Comparison of ENCODE assay signal across 13 mouse cellular contexts in genomic region chr12:116540608-116541007, GRCm38 (mm10). TPM values are rescaled to one million over a fixed set of nuclear protein-coding genes. Genes with fewer than 3 reads are reported as not detected.
DNase-seq lines count a peak whose midpoint lies in the region; ATAC-seq and TF ChIP-seq lines count a peak whose summit lies in the region.
"Had no signal": no experiment of that assay in that cellular context is flagged by ENCODE, and none has a peak within 500 bp of the region (broad histone marks: within the 10 kb centered on the region; RNA-seq: fewer than 3 reads in every experiment).

No protein-coding gene starts in this region.

- WGBS in kidney, embryonic 15.5 days = 76% methylated on average over 1 of the region's 1 CpGs

- H3K4me3 ChIP-seq in kidney, embryonic 15.5 days (replicated peaks) = no peak overlapping the region
- H3K4me3 ChIP-seq in layer of hippocampus, adult 2 months = no peak overlapping the region
- H3K4me3 ChIP-seq: forebrain, embryonic 10.5 days; liver, embryonic 13.5 days; neural tube, embryonic 13.5 days; stomach, embryonic 15.5 days had no signal

- no peak for ATAC-seq in kidney, embryonic 15.5 days (replicated peaks; ENCODE audit: low FRiP score)
- no peak for ATAC-seq in monocyte, adult 5-6 weeks (replicated peaks; ENCODE audit: insufficient number of reproducible peaks, low FRiP score, low TSS enrichment, poor library complexity, severe bottlenecking)
- ATAC-seq in frontal cortex, adult (ENCODE audit: low TSS enrichment) = no peak

- H3K4me2 ChIP-seq in kidney, embryonic 15.5 days = no peak overlapping the region
- H3K4me2 ChIP-seq: liver, embryonic 13.5 days; neural tube, embryonic 13.5 days; stomach, embryonic 15.5 days had no signal

- no peaks in the 10 kb centered on the region for H3K27me3 ChIP-seq in kidney, embryonic 15.5 days
- H3K27me3 ChIP-seq: liver, embryonic 13.5 days; neural tube, embryonic 13.5 days; stomach, embryonic 15.5 days had no signal

- H3K27ac ChIP-seq in kidney, embryonic 15.5 days = no peak overlapping the region
- no peak overlapping the region for H3K27ac ChIP-seq in layer of hippocampus, adult 2 months
- H3K27ac ChIP-seq: forebrain, embryonic 10.5 days; liver, embryonic 13.5 days; neural tube, embryonic 13.5 days; stomach, embryonic 15.5 days had no signal

- peak; percentile 80 for DNase-seq in kidney, adult 18-20 months
- DNase-seq in adipocyte (ENCODE audit: low spot score) = peak; percentile 71
- peak; percentile 69 for DNase-seq in cerebellum, adult 8-10 months
- peak; percentile 49 to 78 for DNase-seq in lung, adult 18-20 months
- DNase-seq in layer of hippocampus, adult 2 months (ENCODE audit: low spot score in 2 of 2) = no peak
- DNase-seq: liver, embryonic 13.5 days had no signal

- H3K9ac ChIP-seq in kidney, embryonic 15.5 days = no peak overlapping the region
- H3K9ac ChIP-seq: liver, embryonic 13.5 days; neural tube, embryonic 13.5 days; stomach, embryonic 15.5 days had no signal

- H3K9me3 ChIP-seq in kidney, embryonic 15.5 days (replicated peaks) = no peaks in the 10 kb centered on the region
- H3K9me3 ChIP-seq: forebrain, embryonic 10.5 days; liver, embryonic 13.5 days; neural tube, embryonic 13.5 days; stomach, embryonic 15.5 days had no signal

- no peaks in the 10 kb centered on the region for H3K4me1 ChIP-seq in kidney, embryonic 15.5 days
- H3K4me1 ChIP-seq: forebrain, embryonic 10.5 days; liver, embryonic 13.5 days; neural tube, embryonic 13.5 days; stomach, embryonic 15.5 days had no signal

- no peaks in the 10 kb centered on the region for H3K36me3 ChIP-seq in kidney, embryonic 15.5 days
- H3K36me3 ChIP-seq: forebrain, embryonic 10.5 days; liver, embryonic 13.5 days; neural tube, embryonic 13.5 days; stomach, embryonic 15.5 days had no signal

- TF ChIP-seq CTCF in layer of hippocampus, adult 2 months (conservative IDR thresholded peaks at IDR 0.05) = no peak

RNA-seq across cellular contexts. Expression of gene Ptprn2, which starts 55.1 kb away (rescaled TPM):
- polyA plus RNA-seq in kidney, embryonic 15.5 days (2015; fragmentation: Nextera tagmentation; extraction: Ambion mirVana) = 0.10 and 0.18 TPM in 2 replicates
- total RNA-seq in monocyte, adult 5-6 weeks (2017) = not detected in 3 replicates
- 100 to 1,000 TPM; 280 to 289 TPM for total RNA-seq in layer of hippocampus, adult 2 months (2021)
- total RNA-seq: hematopoietic stem cell, adult 5-6 weeks had no signal

Comparison
In these comparisons a context has a peak if more than half of its experiments do, and no peak if none do; other contexts are left out.
1. DNase-seq: peak in kidney, adult 18-20 months (single experiment), adipocyte (single experiment), cerebellum, adult 8-10 months (single experiment) and lung, adult 18-20 months (2 of 2); none in layer of hippocampus, adult 2 months (0 of 2).
2. RNA of gene Ptprn2, which starts 55.1 kb away (total RNA-seq): 280 to 289 TPM in layer of hippocampus, adult 2 months; not detected in monocyte, adult 5-6 weeks; every median in the first group is over 100 times any median in the second.